Mouse (Mus musculus) hematopoietic stem cell, adult 5-6 weeks (primary cell): ENCODE results near the gene Angptl8. TPM values are rescaled to one million over a fixed set of nuclear protein-coding genes. Genes with fewer than 3 reads are reported as not detected.

Experiments used
- ATAC-seq, 2 experiments: fragments of 125-278 bp in 1 of 2; replicated peaks in 1 of 2; 2 replicates each; pipeline ENCODE4 v1.8.0; 2016 to 2017; ENCODE audit warnings: inconsistent platforms in 2 of 2, mild to moderate bottlenecking in 2 of 2, moderate number of reproducible peaks in 2 of 2, low read depth in 1 of 2, moderate TSS enrichment in 1 of 2; ENCODE audit not compliant: low FRiP score in 2 of 2, poor library complexity in 2 of 2, severe bottlenecking in 2 of 2, insufficient read depth in 1 of 2, low TSS enrichment in 1 of 2
- total RNA-seq: library from RNA; stranded (forward); fragments of 172-1452, 232-1000 nt; gene quantifications from 2 replicates; pipeline ENCODE4 v1.2.3, GENCODE M21; 2017

The Angptl8 gene
- total RNA-seq, 1 experiment from 2014 or later: not detected

DNA sequence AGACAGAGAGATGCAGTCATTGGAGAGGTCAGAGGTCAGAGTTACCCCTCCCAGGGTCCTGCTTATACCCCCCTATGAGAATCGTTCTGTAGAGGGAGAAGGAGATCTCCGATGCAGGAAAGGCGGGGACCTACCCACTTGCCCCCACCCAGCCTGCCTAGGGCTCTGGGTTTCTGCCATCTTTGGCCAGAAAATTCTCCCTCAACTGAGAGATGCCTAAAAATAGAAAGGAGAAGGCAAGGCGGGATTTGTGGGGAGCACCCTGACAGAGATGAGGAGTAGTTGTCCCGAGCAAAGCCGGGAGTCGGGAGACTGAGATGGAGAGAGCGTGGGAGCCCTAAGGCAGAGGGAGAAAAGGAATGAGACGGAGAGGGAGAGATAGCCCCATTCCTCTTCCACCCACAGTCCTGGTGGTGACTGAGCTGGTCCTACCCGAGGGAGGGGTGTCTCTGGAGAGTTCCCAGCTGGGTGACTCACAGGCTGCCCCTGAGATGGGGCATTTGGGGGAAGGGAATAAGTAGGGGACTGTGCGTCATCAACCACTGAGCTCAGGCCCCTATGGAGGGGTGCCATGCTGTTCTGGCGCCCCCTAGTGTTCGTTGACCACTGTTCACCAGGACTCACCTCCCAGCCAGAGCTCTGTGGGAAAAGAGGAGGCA lies 31.2 kb upstream of the Angptl8 start:
- ATAC-seq: peak; percentile 80 to 88

GRCm38 (mm10) chr9:21806363-21806762 lies 28.9 kb upstream of the Angptl8 start:
- no peak for ATAC-seq

DNA sequence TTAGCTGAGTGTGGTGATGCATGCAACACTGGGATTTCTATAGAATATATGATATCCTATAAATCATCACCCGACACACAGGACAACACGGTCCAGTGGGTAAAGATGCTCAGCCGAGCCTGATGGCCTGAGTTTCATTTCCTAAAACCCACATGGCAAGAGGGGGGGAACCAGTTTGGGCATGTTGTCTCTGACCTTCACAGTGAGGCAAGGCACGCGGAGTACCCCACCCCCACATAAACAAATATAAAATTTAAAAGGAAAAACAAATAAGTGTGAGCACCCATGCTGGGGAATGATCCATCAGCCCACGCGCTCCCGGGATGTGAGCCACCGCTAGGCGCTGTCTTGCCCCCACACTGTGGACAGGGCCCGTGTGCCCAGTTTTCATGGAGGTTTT lies 28.3 kb upstream of the Angptl8 start:
- ATAC-seq: no peak

GRCm38 (mm10) chr9:21808561-21808960 lies 26.7 kb upstream of the Angptl8 start:
- no peak; a peak in 1 of 4 replicates for ATAC-seq

GRCm38 (mm10) chr9:21811170-21811569 lies 24.1 kb upstream of the Angptl8 start:
- peak in 1 of 2 experiments; percentile 37; a peak in 1 of 4 replicates for ATAC-seq

- ATAC-seq: peak; percentile 30 to 60
Measured at GRCm38 (mm10) chr9:21816716-21817305, 18.5 kb upstream of the Angptl8 start.

GRCm38 (mm10) chr9:21818125-21818524 lies 17.2 kb upstream of the Angptl8 start:
- ATAC-seq: no peak

- no peak for ATAC-seq
Measured at GRCm38 (mm10) chr9:21818561-21818960, 16.7 kb upstream of the Angptl8 start.

GRCm38 (mm10) chr9:21819181-21819729 lies 16.1 kb upstream of the Angptl8 start:
- no peak for ATAC-seq

- no peak for ATAC-seq
Measured at GRCm38 (mm10) chr9:21820183-21820582, 15.1 kb upstream of the Angptl8 start.

- no peak for ATAC-seq
Measured at GRCm38 (mm10) chr9:21822686-21823085, 12.6 kb upstream of the Angptl8 start.

DNA sequence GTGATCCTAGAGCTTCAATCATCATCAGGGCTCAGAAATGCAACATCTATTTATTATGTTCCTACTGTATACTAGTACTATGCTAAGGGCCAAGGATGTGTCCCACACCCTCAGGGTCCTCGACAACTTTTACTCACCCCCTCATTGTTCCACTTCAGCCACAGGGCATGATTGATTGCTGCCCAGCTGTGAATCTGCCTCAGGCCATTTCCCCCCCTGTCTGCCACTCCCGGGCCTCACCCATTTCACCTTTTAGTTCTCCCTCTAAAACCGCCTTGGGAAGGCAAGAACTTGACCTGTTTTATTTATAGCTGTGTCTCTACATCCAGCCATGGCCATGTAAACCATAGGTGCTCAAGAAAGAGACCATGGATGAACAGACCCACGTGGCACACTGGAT lies 11.4 kb upstream of the Angptl8 start:
- ATAC-seq: no peak

- no peak for ATAC-seq
Measured at GRCm38 (mm10) chr9:21824366-21824765, 10.9 kb upstream of the Angptl8 start.

DNA sequence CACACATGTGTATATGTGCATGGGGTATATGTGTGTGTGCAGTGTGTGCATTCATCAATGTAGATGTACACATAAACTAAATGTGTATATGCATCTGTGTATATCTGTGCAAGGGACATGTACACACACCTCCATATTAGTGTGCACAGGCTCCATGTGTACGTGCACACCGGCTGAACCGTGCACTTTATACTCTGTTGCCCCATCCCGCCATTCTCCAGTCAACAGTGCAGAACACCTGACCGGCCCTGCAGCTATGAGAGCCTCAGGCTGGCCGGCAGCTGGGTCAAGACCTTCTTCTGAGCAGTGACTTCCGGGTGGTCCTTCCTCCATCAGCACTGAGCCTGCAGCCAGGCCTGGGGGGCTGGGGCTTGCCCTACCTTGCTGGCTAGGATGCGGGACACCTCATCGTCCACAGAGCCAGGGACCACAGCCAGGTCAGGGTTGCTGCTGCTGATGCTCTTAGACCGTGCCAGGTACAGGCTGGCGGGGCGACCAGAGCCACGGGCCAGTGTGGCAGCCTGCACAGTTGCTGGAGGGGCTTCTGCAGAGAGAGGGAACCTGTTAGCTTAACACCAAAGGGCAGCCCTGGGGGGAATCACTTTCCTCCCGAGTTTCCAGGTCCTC lies 5.4 kb upstream of the Angptl8 start:
- ATAC-seq: no peak

GRCm38 (mm10) chr9:21830461-21830850 lies 4.9 kb upstream of the Angptl8 start:
- ATAC-seq: no peak

DNA sequence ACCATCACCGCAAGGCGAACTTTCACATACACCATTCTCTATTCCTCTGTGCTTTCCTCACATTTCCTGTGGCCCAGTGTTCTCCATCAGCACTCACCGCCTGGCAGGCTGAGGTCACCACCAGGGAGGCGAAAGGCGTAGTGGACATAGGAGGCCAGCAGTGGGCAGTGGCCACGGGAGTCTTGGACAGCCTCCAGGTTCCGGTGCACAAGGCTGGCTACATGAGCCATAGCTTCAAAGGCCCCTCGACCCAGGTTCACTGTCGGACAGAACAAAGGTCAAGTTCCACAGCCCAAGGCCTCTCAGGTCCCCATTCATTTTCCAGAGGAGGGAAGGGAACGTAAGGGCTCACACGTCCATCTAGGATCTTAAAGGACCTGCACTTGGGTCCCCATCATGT lies 4.4 kb upstream of the Angptl8 start:
- no peak for ATAC-seq

DNA sequence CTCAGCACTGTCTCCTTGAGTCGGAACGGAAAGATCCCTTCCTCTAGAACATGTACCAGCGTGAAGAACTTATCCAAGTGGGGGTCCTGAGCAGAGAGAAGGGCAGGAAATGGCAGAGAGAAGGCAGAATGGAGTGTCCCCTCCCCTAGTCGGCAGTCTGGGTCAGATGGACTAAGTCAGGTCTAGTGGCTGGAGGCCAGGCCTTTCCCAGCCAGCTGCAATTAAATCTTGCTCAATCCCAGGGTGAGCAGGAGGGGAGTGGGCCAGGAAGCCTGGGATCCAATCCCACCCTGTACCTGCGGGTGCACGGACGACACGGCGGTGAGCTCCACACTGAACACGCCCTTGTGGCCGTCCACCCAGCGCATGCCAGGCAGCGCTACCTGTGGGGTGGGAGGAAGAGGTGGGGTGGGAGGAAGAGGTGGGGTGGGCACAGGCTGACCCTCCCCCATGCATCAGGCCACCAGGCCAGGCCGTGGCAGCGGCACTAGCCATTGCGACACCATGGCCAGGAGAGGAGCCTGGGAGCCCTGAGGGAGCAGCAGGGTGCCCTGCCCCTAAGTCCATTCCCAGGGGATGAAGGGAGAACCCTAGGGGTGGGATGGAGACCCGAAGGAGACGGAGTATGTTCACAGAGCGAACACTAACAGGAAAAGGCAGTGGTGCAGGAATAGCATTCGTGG lies 3.6 kb upstream of the Angptl8 start:
- no peak for ATAC-seq

DNA sequence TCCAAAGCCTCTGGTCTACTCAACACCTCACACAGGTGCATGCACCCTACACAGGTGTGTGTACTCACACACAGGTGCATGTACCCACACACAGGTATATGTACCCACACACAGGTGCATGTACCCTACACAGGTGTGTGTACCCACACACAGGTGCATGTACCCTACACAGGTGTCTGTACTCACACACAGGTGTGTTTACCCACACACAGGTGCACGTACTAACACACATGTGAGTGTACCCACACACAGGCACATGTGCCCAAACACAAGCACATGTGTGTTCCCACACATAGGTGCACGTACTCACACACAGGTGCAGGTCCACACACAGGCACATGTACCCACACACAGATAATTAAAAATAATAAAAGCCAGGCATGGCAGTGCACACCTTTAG lies 2.4 kb downstream of the Angptl8 start:
- no peak for ATAC-seq
